Comparison of ENCODE assay signal across 8 mouse cellular contexts in genomic region chr11:50431134-50432068, GRCm38 (mm10). TPM values are rescaled to one million over a fixed set of nuclear protein-coding genes. Genes with fewer than 3 reads are reported as not detected.
A peak's percentile ranks its signal among the peaks of the same experiment; 100 is the strongest.
DNase-seq lines count a peak whose midpoint lies in the region; ATAC-seq and TF ChIP-seq lines count a peak whose summit lies in the region.

No protein-coding gene starts in this region.

- 30% methylated on average over 32 of the region's 32 CpGs for WGBS in embryonic facial prominence, embryonic 10.5 days
- 33% methylated on average over 32 of the region's 32 CpGs for WGBS in heart, postnatal 0 days
- WGBS in liver, embryonic 15.5 days (ENCODE audit: insufficient replicate concordance) = 26% methylated on average over 32 of the region's 32 CpGs
- WGBS in olfactory bulb, adult 2 months = 22% methylated on average over 32 of the region's 32 CpGs

- peak overlapping the region; percentile 85 for H3K4me3 ChIP-seq in E14TG2a.4 (replicated peaks; ENCODE audit: low read length)
- H3K4me3 ChIP-seq in embryonic facial prominence, embryonic 10.5 days = peak overlapping the region; percentile 81
- H3K4me3 ChIP-seq in heart, postnatal 0 days (ENCODE audit: low read depth, low read length) = peak overlapping the region; percentile 94
- H3K4me3 ChIP-seq in liver, embryonic 15.5 days (replicated peaks) = peak overlapping the region; percentile 92
- peak overlapping the region; percentile 74 for H3K4me3 ChIP-seq in olfactory bulb, adult 2 months (ENCODE audit: insufficient read depth, low read depth, low read length)

- no peaks in the 10 kb centered on the region for H3K36me3 ChIP-seq in E14TG2a.4 (ENCODE audit: insufficient read depth, low read length)
- no peaks in the 10 kb centered on the region for H3K36me3 ChIP-seq in embryonic facial prominence, embryonic 10.5 days (replicated peaks)
- no peaks in the 10 kb centered on the region for H3K36me3 ChIP-seq in heart, postnatal 0 days (replicated peaks; ENCODE audit: control insufficient read depth, insufficient read depth, low read length)
- H3K36me3 ChIP-seq in liver, embryonic 15.5 days (replicated peaks) = no peaks in the 10 kb centered on the region

- no peak; the same call in 1 of the 2 replicates for TF ChIP-seq POLR2A in olfactory bulb, adult 2 months (IDR thresholded peaks at IDR 0.05; ENCODE audit: insufficient read depth, low read depth, low read length)

- peak overlapping the region; percentile 88 for H3K4me2 ChIP-seq in heart, postnatal 0 days (ENCODE audit: low read depth, low read length)
- H3K4me2 ChIP-seq in liver, embryonic 15.5 days = peak overlapping the region; percentile 92

- peak overlapping the region; percentile 98 for H3K27ac ChIP-seq in embryonic facial prominence, embryonic 10.5 days (replicated peaks)
- H3K27ac ChIP-seq in heart, postnatal 0 days (ENCODE audit: low read depth) = peak overlapping the region; percentile 98
- H3K27ac ChIP-seq in liver, embryonic 15.5 days (replicated peaks) = peak overlapping the region; percentile 85
- peak overlapping the region; percentile 96 for H3K27ac ChIP-seq in olfactory bulb, adult 2 months (ENCODE audit: insufficient read depth, low read depth, low read length)

- peaks cover 21% of the 10 kb centered on the region for H3K4me1 ChIP-seq in E14TG2a.4 (replicated peaks; ENCODE audit: low read depth, low read length)
- peaks cover 15% of the 10 kb centered on the region for H3K4me1 ChIP-seq in embryonic facial prominence, embryonic 10.5 days
- peaks cover 6% of the 10 kb centered on the region; the same call in 1 of the 2 replicates for H3K4me1 ChIP-seq in heart, postnatal 0 days (ENCODE audit: control insufficient read depth, insufficient read depth)
- H3K4me1 ChIP-seq in liver, embryonic 15.5 days (replicated peaks) = peaks cover 26% of the 10 kb centered on the region
- H3K4me1 ChIP-seq in olfactory bulb, adult 2 months (ENCODE audit: control insufficient read depth, insufficient read depth, low read length) = peaks cover 9% of the 10 kb centered on the region

- H3K9ac ChIP-seq in heart, postnatal 0 days (replicated peaks; ENCODE audit: low read depth, low read length) = peak overlapping the region; percentile 94
- peak overlapping the region; percentile 90 for H3K9ac ChIP-seq in liver, embryonic 15.5 days

- peak; percentile 87 for DNase-seq in A20 (ENCODE audit: low read depth, low spot score)
- peak; percentile 30 for DNase-seq in embryonic facial prominence, embryonic 10.5 days (ENCODE audit: low spot score)
- no peak for DNase-seq in heart, postnatal 0 days (ENCODE audit: low spot score)
- no peak for DNase-seq in gastrocnemius, postnatal 36 days
- DNase-seq in frontal cortex, postnatal 14 days (ENCODE audit: low spot score in 2 of 2) = no peak

- no peak for TF ChIP-seq CTCF in E14TG2a.4 (conservative IDR thresholded peaks at IDR 0.05; ENCODE audit: low read length)
- no peak for TF ChIP-seq CTCF in heart, postnatal 0 days (IDR thresholded peaks at IDR 0.05; ENCODE audit: low read depth)
- TF ChIP-seq CTCF in olfactory bulb, adult 2 months (IDR thresholded peaks at IDR 0.05; ENCODE audit: insufficient read depth, low read depth, low read length) = no peak

- H3K9me3 ChIP-seq in E14TG2a.4 (ENCODE audit: low read length) = no peaks in the 10 kb centered on the region
- H3K9me3 ChIP-seq in embryonic facial prominence, embryonic 10.5 days = no peaks in the 10 kb centered on the region
- no peaks in the 10 kb centered on the region for H3K9me3 ChIP-seq in heart, postnatal 0 days (replicated peaks; ENCODE audit: control insufficient read depth, low read length)
- no peaks in the 10 kb centered on the region for H3K9me3 ChIP-seq in liver, embryonic 15.5 days (replicated peaks)

- TF ChIP-seq EP300 in heart, postnatal 0 days (IDR thresholded peaks at IDR 0.05; ENCODE audit: low read depth) = no peak

- intact Hi-C loops in gastrocnemius, postnatal 36 days (cut with DNase I) = no loop called here

- ATAC-seq in heart, postnatal 0 days (ENCODE audit: insufficient read depth, low read depth) = peak; percentile 28; the same call in 1 of the 2 replicates
- peak; percentile 53 for ATAC-seq in liver, embryonic 15.5 days (ENCODE audit: insufficient read depth)

- H3K27me3 ChIP-seq in E14TG2a.4 (ENCODE audit: insufficient read depth, low read length) = peaks cover 14% of the 10 kb centered on the region
- H3K27me3 ChIP-seq in embryonic facial prominence, embryonic 10.5 days (replicated peaks; ENCODE audit: low read depth, poor library complexity, severe bottlenecking) = 0 out of 2 replicates have a peak, but pooled peaks cover 5% of the 10 kb centered on the region
- no peaks in the 10 kb centered on the region for H3K27me3 ChIP-seq in heart, postnatal 0 days (ENCODE audit: control insufficient read depth, insufficient read depth, low read length)
- no peaks in the 10 kb centered on the region; the same call in 1 of the 2 replicates for H3K27me3 ChIP-seq in liver, embryonic 15.5 days

RNA-seq across cellular contexts. Expression of gene Rufy1, which starts 0.5 kb away (rescaled TPM):
- polyA plus RNA-seq in embryonic facial prominence, embryonic 10.5 days (2016; fragmentation: Nextera tagmentation; extraction: Ambion mirVana) = 21.8 and 27.0 TPM in 2 replicates
- 22.8 and 24.9 TPM in 2 replicates for total RNA-seq in heart, postnatal 0 days (2014; rRNA removed; ENCODE audit: low replicate concordance)
- 29.2 and 29.8 TPM in 2 replicates for polyA plus RNA-seq in heart, postnatal 0 days (2015; fragmentation: Nextera tagmentation; extraction: Ambion mirVana)
- polyA plus RNA-seq in liver, embryonic 15.5 days (2015; fragmentation: Nextera tagmentation; extraction: Ambion mirVana) = 7.3 and 7.5 TPM in 2 replicates
- not detected in 2 replicates for polyA plus RNA-seq in olfactory bulb, adult 2 months (2012; ENCODE audit: insufficient read depth, insufficient read length, low replicate concordance, missing spikeins)
- 10 to 100 TPM; 19.5 to 21.6 TPM for total RNA-seq in gastrocnemius, postnatal 36 days (2021)

RNA-seq across cellular contexts. Expression of gene Hnrnph1, which starts 54.6 kb away (rescaled TPM):
- 611 and 614 TPM in 2 replicates for polyA plus RNA-seq in embryonic facial prominence, embryonic 10.5 days (2016; fragmentation: Nextera tagmentation; extraction: Ambion mirVana)
- total RNA-seq in heart, postnatal 0 days (2014; rRNA removed; ENCODE audit: low replicate concordance) = 75.1 and 76.4 TPM in 2 replicates
- 106 and 117 TPM in 2 replicates for polyA plus RNA-seq in heart, postnatal 0 days (2015; fragmentation: Nextera tagmentation; extraction: Ambion mirVana)
- polyA plus RNA-seq in liver, embryonic 15.5 days (2015; fragmentation: Nextera tagmentation; extraction: Ambion mirVana) = 98.1 and 102 TPM in 2 replicates
- 611 and 1,562 TPM in 2 replicates for polyA plus RNA-seq in olfactory bulb, adult 2 months (2012; ENCODE audit: insufficient read depth, insufficient read length, low replicate concordance, missing spikeins)
- 10 to 100 TPM; 73.4 to 85.8 TPM for total RNA-seq in gastrocnemius, postnatal 36 days (2021)

Comparison
In these comparisons a context has a peak if more than half of its experiments do, and no peak if none do; other contexts are left out.
1. DNase-seq: peak in A20 (single experiment) and embryonic facial prominence, embryonic 10.5 days (single experiment); none in heart, postnatal 0 days (single experiment), gastrocnemius, postnatal 36 days (0 of 2) and frontal cortex, postnatal 14 days (0 of 2).
2. Peak in every context shown above with its lines, with median percentiles within 50 percentile points of each other: H3K4me3 ChIP-seq and H3K27ac ChIP-seq.